Mouse (Mus musculus) heart, embryonic 14.5 days (tissue): ENCODE data around the gene Med13l. TPM values are rescaled to one million over a fixed set of nuclear protein-coding genes. Genes with fewer than 3 reads are reported as not detected.
A peak's percentile ranks its signal among the peaks of the same experiment; 100 is the strongest.

Experiments used
- ATAC-seq: fragments of 200-750 bp; cut with Nextera tagmentation; 2 replicates; pipeline ENCODE4 v1.8.0; 2017; ENCODE audit warnings: low read depth, moderate TSS enrichment; ENCODE audit not compliant: insufficient number of reproducible peaks, insufficient read depth, low FRiP score
- H3K27ac ChIP-seq, 2 experiments: fragments of 200-500 bp in 1 of 2; fragments of 300-500 bp in 1 of 2; sonication (generic) in 1 of 2; replicated peaks in 1 of 2; 2 replicates each; pipeline ENCODE4 v1.5.1; 2012 to 2014; ENCODE audit warnings: low read depth in 2 of 2, low read length in 2 of 2, control low read depth in 1 of 2, mild to moderate bottlenecking in 1 of 2, mixed read lengths in 1 of 2; ENCODE audit not compliant: control insufficient read depth in 1 of 2, insufficient read depth in 1 of 2
- H3K27me3 ChIP-seq: fragments of 300-500 bp; sonication (generic); 2 replicates; pipeline ENCODE4 v1.6.1; 2014; ENCODE audit warnings: mild to moderate bottlenecking, low read length, control low read depth; ENCODE audit not compliant: control insufficient read depth, insufficient read depth
- H3K36me3 ChIP-seq: fragments of 300-500 bp; sonication (generic); 2 replicates; pipeline ENCODE4 v1.6.1; 2014; ENCODE audit warnings: mild to moderate bottlenecking, control low read depth, low read length, mixed read lengths; ENCODE audit not compliant: control insufficient read depth, insufficient read depth
- H3K4me1 ChIP-seq, 2 experiments: fragments of 200-500 bp in 1 of 2; fragments of 300-500 bp in 1 of 2; sonication (generic) in 1 of 2; 2 replicates each; pipeline ENCODE4 v1.6.1; 2012 to 2014; ENCODE audit warnings: low read length in 2 of 2, control low read depth in 1 of 2, mixed read lengths in 1 of 2; ENCODE audit not compliant: control insufficient read depth in 2 of 2, insufficient read depth in 2 of 2
- H3K4me2 ChIP-seq: fragments of 300-500 bp; sonication (generic); 2 replicates; pipeline ENCODE4 v1.6.1; 2014; ENCODE audit warnings: mild to moderate bottlenecking, low read length
- H3K4me3 ChIP-seq, 2 experiments: fragments of 200-500 bp in 1 of 2; fragments of 300-500 bp in 1 of 2; sonication (generic) in 1 of 2; 2 replicates each; pipeline ENCODE4 v1.5.1; 2012 to 2014; ENCODE audit warnings: low read length in 2 of 2, mild to moderate bottlenecking in 2 of 2, control low read depth in 1 of 2, low read depth in 1 of 2, moderate library complexity in 1 of 2; ENCODE audit not compliant: control insufficient read depth in 1 of 2, insufficient read depth in 1 of 2
- H3K9ac ChIP-seq: fragments of 300-500 bp; sonication (generic); 2 replicates; pipeline ENCODE4 v1.6.1; 2014; ENCODE audit warnings: mild to moderate bottlenecking, low read length
- H3K9me3 ChIP-seq: fragments of 300-500 bp; sonication (generic); 2 replicates; pipeline ENCODE4 v1.6.1; 2016; ENCODE audit warnings: low read length, control low read depth; ENCODE audit not compliant: control insufficient read depth
- WGBS: fragments of 180-500 bp; shearing (Covaris S2); extraction: QIAGEN DNeasy Blood & Tissue Kit; methylation state at CpG from one replicate; pipeline ENCODE4 v1.1.7; 2014; 5-methylcytosine and 5-hydroxymethylcytosine counted together
- polyA plus RNA-seq: library from polyadenylated mRNA; unstranded; fragments of >200 nt; fragmentation: Nextera tagmentation; extraction: Ambion mirVana; gene quantifications from 2 replicates; pipeline ENCODE4 v1.2.1, GENCODE M21; 2014

Med13l gene
- 9.0 and 9.3 TPM in 2 replicates for polyA plus RNA-seq

GRCm38 (mm10) chr5:118560385-118561085 is at the start of gene Med13l:
Gene Med13l, plus strand, starts transcription at chr5:118560679.
- H3K4me1 ChIP-seq, result peaks cover 12 to 32% of the 10 kb centered on the region in 2 experiments
- peak; percentile 70 for ATAC-seq
- no peaks in the 10 kb centered on the region for H3K36me3 ChIP-seq
- peak within 1 kb of the TSS; percentile 92 for H3K9ac ChIP-seq
- H3K27ac ChIP-seq, result peak within 1 kb of the TSS; percentile 74 to 88
- H3K4me2 ChIP-seq, result peak within 1 kb of the TSS; percentile 91
- WGBS, result 0% methylated on average over 51 of the region's 120 CpGs
- peak within 1 kb of the TSS; percentile 88 to 89 for H3K4me3 ChIP-seq
- peaks cover 4% of the 10 kb centered on the region for H3K27me3 ChIP-seq
- H3K9me3 ChIP-seq, result no peaks in the 10 kb centered on the region

GRCm38 (mm10) chr5:118510969-118511368 is 49.5 kb upstream of the Med13l start:
- Histone ChIP-seq H3K27me3 (no peaks in the 10 kb centered on the region), H3K4me3 (no peak overlapping the region), H3K4me1 (peaks cover 14 to 21% of the 10 kb centered on the region in 2 experiments; a peak in 3 of 4 replicates), H3K27ac (no peak overlapping the region), H3K9ac (no peak overlapping the region), H3K36me3 (no peaks in the 10 kb centered on the region), H3K4me2 (no peak overlapping the region), H3K9me3 (no peaks in the 10 kb centered on the region)
- ATAC-seq, result no peak
- 82% methylated on average over 4 of the region's 4 CpGs for WGBS

- H3K4me2 ChIP-seq, result no peak overlapping the region
- peaks cover 18 to 21% of the 10 kb centered on the region in 2 experiments; a peak in 3 of 4 replicates for H3K4me1 ChIP-seq
- no peaks in the 10 kb centered on the region for H3K36me3 ChIP-seq
- no peak overlapping the region for H3K9ac ChIP-seq
- no peak overlapping the region for H3K27ac ChIP-seq
- H3K4me3 ChIP-seq, result no peak overlapping the region
- H3K9me3 ChIP-seq, result no peaks in the 10 kb centered on the region
- ATAC-seq, result no peak
- 80% methylated on average over 1 of the region's 1 CpGs for WGBS
- no peaks in the 10 kb centered on the region for H3K27me3 ChIP-seq
These were observed 47.5 kb upstream of the Med13l start for GRCm38 (mm10) chr5:118513005-118513404.

DNA sequence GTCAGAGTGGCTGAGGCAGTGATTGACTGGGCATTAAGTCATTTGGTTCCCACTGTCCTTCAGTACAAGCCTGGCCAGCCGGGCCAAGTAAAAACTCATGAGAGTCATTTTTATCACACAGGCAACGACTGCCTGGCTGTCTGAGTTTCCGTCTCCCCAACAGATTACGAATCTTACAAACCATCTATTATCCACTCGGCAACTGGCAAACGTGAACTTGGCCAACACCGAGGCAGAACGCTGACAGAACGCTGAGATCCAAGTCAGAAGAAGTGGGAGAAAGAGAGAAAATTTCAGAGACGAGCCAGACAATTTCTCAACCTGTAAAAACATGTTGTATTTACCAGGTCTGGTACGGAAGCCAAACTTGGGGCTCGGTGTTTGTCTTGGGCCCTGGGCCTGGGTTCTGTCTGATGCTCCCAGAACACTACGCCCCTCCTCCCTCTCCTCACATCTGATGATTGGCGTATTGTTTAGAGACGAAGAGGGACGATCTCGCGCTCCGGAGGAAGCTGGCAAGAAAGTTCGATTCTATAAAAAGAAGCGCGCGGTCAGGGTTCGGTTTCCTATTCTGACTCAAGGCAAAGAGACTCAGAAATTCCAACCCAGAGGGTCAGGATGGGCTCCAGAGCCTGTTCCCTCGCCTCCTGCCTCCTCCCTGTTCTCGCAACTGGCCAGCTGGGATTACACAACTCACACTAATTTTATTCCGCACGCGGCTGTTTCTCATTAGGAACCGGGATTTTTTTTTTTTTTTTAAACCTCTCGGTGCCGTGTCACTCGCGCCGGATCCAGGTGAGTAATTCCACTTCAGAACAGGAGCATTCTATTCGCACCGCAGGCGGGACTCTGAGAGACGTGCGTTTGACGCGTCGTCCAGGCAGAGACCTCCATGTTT is 46.6 kb upstream of the Med13l start:
- no peaks in the 10 kb centered on the region for H3K36me3 ChIP-seq
- H3K9me3 ChIP-seq, result no peaks in the 10 kb centered on the region
- H3K27me3 ChIP-seq, result no peaks in the 10 kb centered on the region
- H3K9ac ChIP-seq, result peak overlapping the region; percentile 61
- peak overlapping the region; percentile 50 to 60 for H3K27ac ChIP-seq
- peak overlapping the region; percentile 36 to 40 for H3K4me3 ChIP-seq
- H3K4me2 ChIP-seq, result peak overlapping the region; percentile 68
- peaks cover 18 to 21% of the 10 kb centered on the region in 2 experiments; a peak in 3 of 4 replicates for H3K4me1 ChIP-seq
- 3% methylated on average over 43 of the region's 43 CpGs for WGBS
- ATAC-seq, result 0 out of 2 replicates have a peak, but pooled peaks have one; percentile 52

GRCm38 (mm10) chr5:118514527-118514831 is 46.0 kb upstream of the Med13l start:
- WGBS, result 16% methylated on average over 9 of the region's 9 CpGs
- H3K27me3 ChIP-seq, result no peaks in the 10 kb centered on the region
- H3K9me3 ChIP-seq, result no peaks in the 10 kb centered on the region
- H3K4me3 ChIP-seq, result peak overlapping the region; percentile 36 to 40
- ATAC-seq, result no peak
- peaks cover 18 to 21% of the 10 kb centered on the region in 2 experiments; a peak in 3 of 4 replicates for H3K4me1 ChIP-seq
- peak overlapping the region; percentile 68 for H3K4me2 ChIP-seq
- H3K27ac ChIP-seq, result peak overlapping the region; percentile 50 to 60
- peak overlapping the region; percentile 61 for H3K9ac ChIP-seq
- no peaks in the 10 kb centered on the region for H3K36me3 ChIP-seq

DNA sequence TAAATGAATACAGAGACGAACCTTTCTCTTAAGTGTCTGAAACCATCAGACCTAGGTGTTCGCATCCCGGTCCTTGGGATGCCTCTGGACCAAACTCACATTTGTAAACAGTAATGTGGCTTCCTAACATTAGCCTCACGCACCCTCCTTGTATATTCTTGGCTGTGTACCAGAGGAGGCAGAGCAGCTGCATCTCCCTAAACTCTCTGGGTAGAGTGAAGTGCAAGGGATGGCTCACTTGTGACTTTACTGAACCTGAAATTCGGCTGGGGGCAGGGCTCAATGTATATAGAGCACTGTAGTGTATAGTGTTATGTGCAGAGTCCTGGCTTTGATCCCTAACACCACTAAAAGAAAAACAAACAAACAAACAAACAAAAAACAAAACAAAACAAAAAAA is 45.6 kb upstream of the Med13l start:
- Histone ChIP-seq H3K4me1 (peaks cover 18 to 21% of the 10 kb centered on the region in 2 experiments; a peak in 3 of 4 replicates), H3K9me3 (no peaks in the 10 kb centered on the region), H3K4me2 (peak overlapping the region; percentile 68), H3K4me3 (peak overlapping the region in 1 of 2 experiments; percentile 40; a peak in 3 of 4 replicates), H3K36me3 (no peaks in the 10 kb centered on the region), H3K27ac (peak overlapping the region; percentile 6 to 60; a peak in 3 of 4 replicates), H3K9ac (no peak overlapping the region), H3K27me3 (no peaks in the 10 kb centered on the region)
- ATAC-seq, result no peak
- WGBS, result 49% methylated on average over 5 of the region's 5 CpGs

GRCm38 (mm10) chr5:118515280-118515721 is 45.2 kb upstream of the Med13l start:
- WGBS, result 37% methylated on average over 11 of the region's 11 CpGs

More at GRCm38 (mm10) chr5:118515280-118515721, 45.2 kb upstream of the Med13l start:
- no peak for ATAC-seq
- H3K9me3 ChIP-seq, result no peaks in the 10 kb centered on the region
- no peaks in the 10 kb centered on the region for H3K36me3 ChIP-seq
- no peak overlapping the region; a peak in 1 of 4 replicates for H3K4me3 ChIP-seq
- H3K4me1 ChIP-seq, result peaks cover 18 to 21% of the 10 kb centered on the region in 2 experiments; a peak in 3 of 4 replicates
- H3K27me3 ChIP-seq, result no peaks in the 10 kb centered on the region
- peak overlapping the region; percentile 68; the same call in 1 of the 2 replicates for H3K4me2 ChIP-seq
- peak overlapping the region in 1 of 2 experiments; percentile 6; a peak in 2 of 4 replicates for H3K27ac ChIP-seq
- H3K9ac ChIP-seq, result no peak overlapping the region
